Mouse (Mus musculus) kidney, adult 2 months (tissue): ENCODE results near the gene Cenpu. TPM values are rescaled to one million over a fixed set of nuclear protein-coding genes. Genes with fewer than 3 reads are reported as not detected.

Experiments used
- DNase-seq: peaks from one replicate; pipeline ENCODE4 v3.0.0; 2021
- H3K27ac ChIP-seq: fragments of 200-500 bp; 2 replicates; pipeline ENCODE4 v1.5.1; 2012; ENCODE audit warnings: low read depth, low read length, control low read depth, inconsistent platforms; ENCODE audit not compliant: insufficient read depth
- H3K27me3 ChIP-seq: fragments of 200-500 bp; replicated peaks from 2 replicates; pipeline ENCODE4 v1.6.1; 2012; ENCODE audit warnings: mild to moderate bottlenecking, moderate library complexity, low read length, inconsistent platforms; ENCODE audit not compliant: control insufficient read depth, insufficient read depth
- H3K36me3 ChIP-seq: fragments of 200-500 bp; 2 replicates; pipeline ENCODE4 v1.6.1; 2012; ENCODE audit warnings: mild to moderate bottlenecking, moderate library complexity, low read length, inconsistent platforms; ENCODE audit not compliant: control insufficient read depth, insufficient read depth
- H3K4me1 ChIP-seq: fragments of 200-500 bp; 2 replicates; pipeline ENCODE4 v1.6.1; 2011; ENCODE audit warnings: low read length; ENCODE audit not compliant: control insufficient read depth, insufficient read depth
- H3K4me3 ChIP-seq: fragments of 200-500 bp; 2 replicates; pipeline ENCODE4 v1.5.1; 2011; ENCODE audit warnings: mild to moderate bottlenecking, low read depth, low read length, control low read depth; ENCODE audit not compliant: insufficient read depth
- CTCF ChIP-seq: fragments of 200-500 bp; conservative IDR thresholded peaks from 2 replicates; pipeline ENCODE4 v1.5.1; 2011; ENCODE audit warnings: low read depth, mild to moderate bottlenecking, control low read depth, low read length, moderate library complexity, mixed read lengths; ENCODE audit not compliant: insufficient read depth, insufficient read length
- POLR2A ChIP-seq: fragments of 200-500 bp; IDR thresholded peaks from one replicate; pipeline ENCODE4 v1.6.1; 2011; ENCODE audit warnings: low read depth, low read length, control low read depth
- WGBS: fragments of 180-500 bp; shearing (Covaris S2); methylation state at CpG from one replicate; pipeline ENCODE4 v1.1.7; 2018; 5-methylcytosine and 5-hydroxymethylcytosine counted together
- polyA plus RNA-seq: library from polyadenylated mRNA; depleted of rRNA; stranded (reverse); fragments of >200 nt; gene quantifications from 2 replicates; pipeline ENCODE4 v1.2.3, GENCODE M21; 2012

Cenpu gene
- polyA plus RNA-seq, 1 experiment = 0.67 TPM

- Histone ChIP-seq H3K4me1 (no peaks in the 10 kb centered on the region), H3K4me3 (no peak overlapping the region), H3K36me3 (peaks cover 2% of the 10 kb centered on the region), H3K27me3 (no peaks in the 10 kb centered on the region), H3K27ac (no peak overlapping the region)
- TF ChIP-seq CTCF (no peak), POLR2A (no peak)
- no peak for DNase-seq
- WGBS = 88% methylated on average over 9 of the region's 9 CpGs
These were observed 40.5 kb upstream of the Cenpu start for GRCm38 (mm10) chr8:46511336-46511735.

- H3K36me3 ChIP-seq = peaks cover 2% of the 10 kb centered on the region
- WGBS = 50% methylated on average over 8 of the region's 8 CpGs
- peak; percentile 64 for DNase-seq
- no peak for TF ChIP-seq CTCF
- TF ChIP-seq POLR2A = no peak
- H3K4me1 ChIP-seq = no peaks in the 10 kb centered on the region
- no peak overlapping the region for H3K4me3 ChIP-seq
- no peak overlapping the region for H3K27ac ChIP-seq
- H3K27me3 ChIP-seq = no peaks in the 10 kb centered on the region
These were observed 39.3 kb upstream of the Cenpu start for GRCm38 (mm10) chr8:46512538-46512937.

GRCm38 (mm10) chr8:46514027-46514426, 37.8 kb upstream of the Cenpu start:
- no peak for TF ChIP-seq CTCF
- TF ChIP-seq POLR2A = no peak
- no peak overlapping the region for H3K27ac ChIP-seq
- peaks cover 7% of the 10 kb centered on the region for H3K36me3 ChIP-seq
- H3K4me3 ChIP-seq = no peak overlapping the region
- WGBS = 71% methylated on average over 1 of the region's 1 CpGs
- H3K27me3 ChIP-seq = no peaks in the 10 kb centered on the region
- no peaks in the 10 kb centered on the region for H3K4me1 ChIP-seq
- no peak for DNase-seq

GRCm38 (mm10) chr8:46520667-46521066, 31.2 kb upstream of the Cenpu start:
- no peak overlapping the region for H3K27ac ChIP-seq
- no peaks in the 10 kb centered on the region for H3K27me3 ChIP-seq
- H3K4me3 ChIP-seq = no peak overlapping the region
- no peaks in the 10 kb centered on the region for H3K4me1 ChIP-seq
- peaks cover 7% of the 10 kb centered on the region for H3K36me3 ChIP-seq
- no peak for DNase-seq
- 83% methylated on average over 6 of the region's 6 CpGs for WGBS
- no peak for TF ChIP-seq CTCF

- Histone ChIP-seq H3K27me3 (no peaks in the 10 kb centered on the region), H3K4me3 (no peak overlapping the region), H3K36me3 (peaks cover 5% of the 10 kb centered on the region; the same call in 1 of the 2 replicates), H3K4me1 (peaks cover 2% of the 10 kb centered on the region; the same call in 1 of the 2 replicates), H3K27ac (no peak overlapping the region)
- 62% methylated on average over 8 of the region's 8 CpGs for WGBS
- no peak for TF ChIP-seq POLR2A
- no peak for TF ChIP-seq CTCF
- peak; percentile 80 for DNase-seq
These were observed 25.7 kb upstream of the Cenpu start for GRCm38 (mm10) chr8:46526098-46526497.

GRCm38 (mm10) chr8:46526821-46527220, 25.0 kb upstream of the Cenpu start:
- H3K27ac ChIP-seq = no peak overlapping the region
- H3K36me3 ChIP-seq = peaks cover 5% of the 10 kb centered on the region
- H3K4me3 ChIP-seq = no peak overlapping the region
- TF ChIP-seq CTCF (no peak), POLR2A (no peak)
- peak; percentile 32 for DNase-seq
- WGBS = 39% methylated on average over 10 of the region's 10 CpGs
- no peaks in the 10 kb centered on the region for H3K27me3 ChIP-seq
- peaks cover 2% of the 10 kb centered on the region; the same call in 1 of the 2 replicates for H3K4me1 ChIP-seq

GRCm38 (mm10) chr8:46529508-46529907, 22.3 kb upstream of the Cenpu start:
- peaks cover 6% of the 10 kb centered on the region for H3K36me3 ChIP-seq

More at GRCm38 (mm10) chr8:46529508-46529907, 22.3 kb upstream of the Cenpu start:
- no peaks in the 10 kb centered on the region for H3K27me3 ChIP-seq
- H3K27ac ChIP-seq = no peak overlapping the region
- H3K4me3 ChIP-seq = no peak overlapping the region
- TF ChIP-seq CTCF = no peak
- TF ChIP-seq POLR2A = no peak
- WGBS = 44% methylated on average over 4 of the region's 4 CpGs
- peak; percentile 66 for DNase-seq
- peaks cover 2% of the 10 kb centered on the region; the same call in 1 of the 2 replicates for H3K4me1 ChIP-seq
